Mouse (Mus musculus): ENCODE measurements around the gene Samd9l. TPM values are rescaled to one million over a fixed set of nuclear protein-coding genes. Genes with fewer than 3 reads are reported as not detected.
"Not testable (repeated sequence)": the region's sequence is repeated elsewhere in the genome, so short reads cannot be mapped to it uniquely, and the experiment has no call there.

The Samd9l gene
- total RNA-seq (2021), result 1 to 10 TPM; 2.5 to 3.3 TPM
- long read RNA-seq, full-length matches to known transcripts, result 1 of 1 reads
- long read RNA-seq, partial matches to known transcripts, result 0 of 1 reads
- long read RNA-seq, other reads (novel, unspliced or antisense), result 0 of 1 reads

- peak; percentile 22 to 81 for DNase-seq (ENCODE audit: low spot score in 2 of 2)
Measured at GRCm38 (mm10) chr6:3399340-3400068, at the start of gene Samd9l. Samd9l (minus strand) TSS chr6:3399572.

GRCm38 (mm10) chr6:3447404-3447803 is 48.0 kb upstream of the Samd9l start:
- DNase-seq (ENCODE audit: low spot score in 2 of 2), result peak; percentile 52 to 87

- no peak for DNase-seq (ENCODE audit: low spot score in 2 of 2)
Measured at GRCm38 (mm10) chr6:3443905-3444304, 44.5 kb upstream of the Samd9l start.

- DNase-seq (ENCODE audit: low spot score in 2 of 2), result no peak
Measured at GRCm38 (mm10) chr6:3436087-3436486, 36.7 kb upstream of the Samd9l start.

- DNase-seq (ENCODE audit: low spot score in 2 of 2), result not testable (repeated sequence)
Measured at GRCm38 (mm10) chr6:3430976-3431375, 31.6 kb upstream of the Samd9l start.

GRCm38 (mm10) chr6:3427047-3427446 is 27.7 kb upstream of the Samd9l start:
- no peak for DNase-seq (ENCODE audit: low spot score in 2 of 2)

GRCm38 (mm10) chr6:3425333-3425732 is 26.0 kb upstream of the Samd9l start:
- not testable (repeated sequence) for DNase-seq (ENCODE audit: low spot score in 2 of 2)

- DNase-seq (ENCODE audit: low spot score in 2 of 2), result not testable (repeated sequence)
Measured at GRCm38 (mm10) chr6:3424613-3425277, 25.4 kb upstream of the Samd9l start.

GRCm38 (mm10) chr6:3397182-3397906 is 2.0 kb downstream of the Samd9l start:
- DNase-seq (ENCODE audit: low spot score in 2 of 2), result not testable (repeated sequence)

GRCm38 (mm10) chr6:3395921-3396611 is 3.3 kb downstream of the Samd9l start:
- DNase-seq (ENCODE audit: low spot score in 2 of 2), result not testable (repeated sequence)

GRCm38 (mm10) chr6:3389995-3390394 is 9.4 kb downstream of the Samd9l start:
- no peak for DNase-seq (ENCODE audit: low spot score in 2 of 2)

GRCm38 (mm10) chr6:3386565-3386964 is 12.8 kb downstream of the Samd9l start:
- DNase-seq (ENCODE audit: low spot score in 2 of 2), result no peak

- not testable (repeated sequence) for DNase-seq (ENCODE audit: low spot score in 2 of 2)
Measured at GRCm38 (mm10) chr6:3384816-3385215, 14.6 kb downstream of the Samd9l start.

- not testable (repeated sequence) for DNase-seq (ENCODE audit: low spot score in 2 of 2)
Measured at GRCm38 (mm10) chr6:3384115-3384791, 15.1 kb downstream of the Samd9l start.

- no peak for DNase-seq (ENCODE audit: low spot score in 2 of 2)
Measured at GRCm38 (mm10) chr6:3379146-3379545, 20.2 kb downstream of the Samd9l start.

- no peak for DNase-seq (ENCODE audit: low spot score in 2 of 2)
Measured at GRCm38 (mm10) chr6:3376687-3377086, 22.7 kb downstream of the Samd9l start.

GRCm38 (mm10) chr6:3369527-3369926 is 29.8 kb downstream of the Samd9l start:
- DNase-seq (ENCODE audit: low spot score in 2 of 2), result no peak

GRCm38 (mm10) chr6:3365609-3366008 is 33.8 kb downstream of the Samd9l start:
- DNase-seq (ENCODE audit: low spot score in 2 of 2), result not testable (repeated sequence)

GRCm38 (mm10) chr6:3345924-3346597 is 53.3 kb downstream of the Samd9l start:
- peak in 1 of 2 experiments; percentile 34 for DNase-seq (ENCODE audit: low spot score in 2 of 2)

All from layer of hippocampus, adult 18-20 months (tissue).